In the genomic region with DNA sequence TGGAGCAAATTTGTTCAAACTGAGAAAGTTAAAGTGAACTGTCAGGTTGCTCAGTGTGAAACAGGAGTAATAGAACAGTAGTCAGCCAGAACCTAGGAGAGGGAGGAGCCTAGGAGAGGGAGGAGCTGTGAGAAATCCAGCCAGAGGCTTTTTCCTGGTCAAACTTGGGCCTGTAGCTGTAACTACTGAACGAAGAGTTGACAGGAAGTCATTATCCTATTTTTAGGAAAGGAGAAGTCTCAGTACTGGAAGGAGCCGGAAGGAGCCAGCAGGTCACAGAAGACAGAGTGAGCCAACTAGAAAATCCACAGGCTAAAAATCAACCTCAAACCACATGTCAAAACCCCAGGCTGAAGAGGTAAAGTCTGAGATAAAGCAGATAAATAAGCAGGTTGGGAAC, we compare ENCODE assay signal across 16 mouse cellular contexts. TPM values are rescaled to one million over a fixed set of nuclear protein-coding genes. Genes with fewer than 3 reads are reported as not detected.
DNase-seq lines count a peak whose midpoint lies in the region; ATAC-seq lines count a peak whose summit lies in the region.
"Had no signal": no experiment of that assay in that cellular context is flagged by ENCODE, and none has a peak within 500 bp of the region (broad histone marks: within the 10 kb centered on the region; RNA-seq: fewer than 3 reads in every experiment).

No protein-coding gene starts in this region.

- peaks cover 59% of the 10 kb centered on the region for H3K36me3 ChIP-seq in heart, embryonic 13.5 days

- no peak overlapping the region for H3K4me2 ChIP-seq in heart, embryonic 13.5 days
- H3K4me2 ChIP-seq: limb, embryonic 15.5 days had no signal

- intact Hi-C loops in heart, postnatal 25 days (cut with DNase I), result no loop called here

- 0 out of 2 replicates have a peak overlapping the region, but pooled peaks have one; percentile 15 for H3K27ac ChIP-seq in heart, embryonic 13.5 days (replicated peaks)
- H3K27ac ChIP-seq: hindbrain, postnatal 0 days; limb, embryonic 15.5 days had no signal

- no peak overlapping the region for H3K4me3 ChIP-seq in heart, embryonic 13.5 days
- H3K4me3 ChIP-seq: limb, embryonic 15.5 days had no signal

- peak; percentile 22 to 50 for DNase-seq in heart, adult 18-20 months
- DNase-seq in heart, postnatal 25 days (ENCODE audit: low spot score), result no peak
- DNase-seq in 416B (ENCODE audit: low read depth), result peak; percentile 53
- DNase-seq in kidney, postnatal 36 days, result peak; percentile 63 to 76
- no peak for DNase-seq in cerebellum, adult 11 months
- DNase-seq in right cerebral cortex, postnatal 36 days (ENCODE audit: low spot score in 2 of 2), result no peak
- DNase-seq: adrenal gland, postnatal 25 days; cerebellum, postnatal 10 days; layer of hippocampus, postnatal 36 days; thymus, postnatal 4 days had no signal

- H3K9me3 ChIP-seq in heart, embryonic 13.5 days, result no peaks in the 10 kb centered on the region
- H3K9me3 ChIP-seq: limb, embryonic 15.5 days had no signal

- H3K4me1 ChIP-seq in heart, embryonic 13.5 days, result peaks cover 5% of the 10 kb centered on the region; the same call in 1 of the 2 replicates

- peak overlapping the region; percentile 14; the same call in 1 of the 2 replicates for H3K9ac ChIP-seq in heart, embryonic 13.5 days
- H3K9ac ChIP-seq: limb, embryonic 15.5 days had no signal

- no peaks in the 10 kb centered on the region for H3K27me3 ChIP-seq in heart, embryonic 13.5 days (replicated peaks)
- H3K27me3 ChIP-seq: limb, embryonic 15.5 days had no signal

- no peak for ATAC-seq in heart, embryonic 13.5 days (ENCODE audit: extremely low read depth, insufficient number of reproducible peaks, low FRiP score, low TSS enrichment)
- no peak for ATAC-seq in erythroid progenitor cell, adult 5-6 weeks (replicated peaks; ENCODE audit: low FRiP score, poor library complexity, severe bottlenecking)
- ATAC-seq: hindbrain, postnatal 0 days had no signal

- WGBS in heart, embryonic 13.5 days, result 29% methylated on average over 2 of the region's 2 CpGs

RNA-seq across cellular contexts. Expression of a gene that starts 7.4 kb away (rescaled TPM):
- not detected for total RNA-seq in heart, adult 18-20 months (2021)
- not detected for total RNA-seq in heart, postnatal 25 days (2021)
- polyA plus RNA-seq in heart, embryonic 13.5 days (2015; fragmentation: Nextera tagmentation; extraction: Ambion mirVana), result 0.07 TPM in 1 of 2 replicates, not detected in the other
- not detected in 2 replicates for total RNA-seq in erythroid progenitor cell, adult 5-6 weeks (2015; ENCODE audit: low replicate concordance)
- 0.13 TPM in 1 of 2 replicates, not detected in the other for total RNA-seq in erythroid progenitor cell, adult 5-6 weeks (2017; ENCODE audit: low replicate concordance)
- total RNA-seq: adrenal gland, postnatal 25 days; gastrocnemius, adult 18-20 months had no signal
- polyA plus RNA-seq: C2C12; limb, embryonic 15.5 days had no signal

RNA-seq across cellular contexts. Expression of a gene that starts 33.9 kb away (rescaled TPM):
- 1 to 10 TPM; 7.1 to 7.8 TPM for total RNA-seq in heart, adult 18-20 months (2021)
- total RNA-seq in heart, postnatal 25 days (2021), result 1 to 10 TPM; 6.8 TPM
- polyA plus RNA-seq in heart, embryonic 13.5 days (2015; fragmentation: Nextera tagmentation; extraction: Ambion mirVana), result 17.0 and 19.0 TPM in 2 replicates
- 10.8 and 10.9 TPM in 2 replicates for total RNA-seq in erythroid progenitor cell, adult 5-6 weeks (2015; ENCODE audit: low replicate concordance)
- 5.7 and 14.6 TPM in 2 replicates for total RNA-seq in erythroid progenitor cell, adult 5-6 weeks (2017; ENCODE audit: low replicate concordance)

RNA-seq across cellular contexts. Expression of a gene that starts 44.1 kb away (rescaled TPM):
- total RNA-seq in heart, adult 18-20 months (2021), result under 1 TPM; 0.25 to 0.33 TPM
- under 1 TPM in 1 of 2 experiments, not detected in 1; 0.14 TPM for total RNA-seq in heart, postnatal 25 days (2021)
- polyA plus RNA-seq in heart, embryonic 13.5 days (2015; fragmentation: Nextera tagmentation; extraction: Ambion mirVana), result 1.5 and 1.6 TPM in 2 replicates
- not detected in 2 replicates for total RNA-seq in erythroid progenitor cell, adult 5-6 weeks (2015; ENCODE audit: low replicate concordance)
- 0.64 TPM in 1 of 2 replicates, not detected in the other for total RNA-seq in erythroid progenitor cell, adult 5-6 weeks (2017; ENCODE audit: low replicate concordance)
- total RNA-seq: layer of hippocampus, postnatal 36 days had no signal
- polyA plus RNA-seq: C2C12 had no signal

Comparison
In these comparisons a context has a peak if more than half of its experiments do, and no peak if none do; other contexts are left out.
1. DNase-seq: peak in heart, adult 18-20 months (2 of 2), 416B (single experiment) and kidney, postnatal 36 days (2 of 2); none in heart, postnatal 25 days (single experiment), cerebellum, adult 11 months (single experiment) and right cerebral cortex, postnatal 36 days (0 of 2).